Mouse (Mus musculus): Measurements from ENCODE around the gene Serf1. TPM values are rescaled to one million over a fixed set of nuclear protein-coding genes. Genes with fewer than 3 reads are reported as not detected.
A peak's percentile ranks its signal among the peaks of the same experiment; 100 is the strongest.
"Not testable (repeated sequence)": the region's sequence is repeated elsewhere in the genome, so short reads cannot be mapped to it uniquely, and the experiment has no call there.

The Serf1 gene
- polyA plus RNA-seq, 1 experiment from 2014 or later: 117 TPM

- H3K4me1 ChIP-seq: peaks cover 7% of the 10 kb centered on the region; the same call in 1 of the 2 replicates
- no peak overlapping the region for H3K27ac ChIP-seq
- 3% methylated on average over 10 of the region's 10 CpGs for WGBS
- H3K9ac ChIP-seq: peak overlapping the region; percentile 91
- peak overlapping the region; percentile 100 for H3K4me3 ChIP-seq
- H3K4me2 ChIP-seq: peak overlapping the region; percentile 73
- H3K27me3 ChIP-seq: no peaks in the 10 kb centered on the region
- peaks cover 26% of the 10 kb centered on the region for H3K36me3 ChIP-seq
- ATAC-seq (ENCODE audit: borderline replicate concordance, extremely low read depth, low FRiP score, low TSS enrichment): 0 out of 2 replicates have a peak, but pooled peaks have one; percentile 30
- H3K9me3 ChIP-seq: no peaks in the 10 kb centered on the region
Observed at GRCm38 (mm10) chr13:100125258-100125643, 17.4 kb downstream of the Serf1 start.

- Histone ChIP-seq H3K27me3 (no peaks in the 10 kb centered on the region), H3K27ac (no peak overlapping the region), H3K36me3 (peaks cover 20% of the 10 kb centered on the region), H3K4me1 (no peaks in the 10 kb centered on the region), H3K4me2 (no peak overlapping the region), H3K9ac (no peak overlapping the region), H3K9me3 (no peaks in the 10 kb centered on the region), H3K4me3 (no peak overlapping the region)
- WGBS: 75% methylated on average over 8 of the region's 8 CpGs
- ATAC-seq (ENCODE audit: borderline replicate concordance, extremely low read depth, low FRiP score, low TSS enrichment): no peak
Observed at GRCm38 (mm10) chr13:100141646-100142314, 34.0 kb downstream of the Serf1 start.

- 59% methylated on average over 1 of the region's 1 CpGs for WGBS
- no peak for ATAC-seq (ENCODE audit: borderline replicate concordance, extremely low read depth, low FRiP score, low TSS enrichment)
- H3K4me1 ChIP-seq: no peaks in the 10 kb centered on the region
- no peaks in the 10 kb centered on the region for H3K36me3 ChIP-seq
- no peaks in the 10 kb centered on the region for H3K27me3 ChIP-seq
- H3K27ac ChIP-seq: no peak overlapping the region
- H3K4me3 ChIP-seq: no peak overlapping the region
- H3K9ac ChIP-seq: no peak overlapping the region
- no peaks in the 10 kb centered on the region for H3K9me3 ChIP-seq
- H3K4me2 ChIP-seq: no peak overlapping the region
Observed at GRCm38 (mm10) chr13:100152659-100153058, 44.8 kb downstream of the Serf1 start.

- WGBS: 85% methylated on average over 3 of the region's 3 CpGs
- Histone ChIP-seq H3K36me3 (no peaks in the 10 kb centered on the region), H3K4me1 (no peaks in the 10 kb centered on the region), H3K27me3 (no peaks in the 10 kb centered on the region), H3K9ac (no peak overlapping the region), H3K4me2 (no peak overlapping the region), H3K4me3 (no peak overlapping the region), H3K9me3 (no peaks in the 10 kb centered on the region), H3K27ac (no peak overlapping the region)
- ATAC-seq (ENCODE audit: borderline replicate concordance, extremely low read depth, low FRiP score, low TSS enrichment): no peak
Observed at GRCm38 (mm10) chr13:100156624-100157023, 48.8 kb downstream of the Serf1 start.

GRCm38 (mm10) chr13:100161171-100161870 lies 53.5 kb downstream of the Serf1 start:
- not testable (repeated sequence) for H3K27ac ChIP-seq; H3K27me3 ChIP-seq; ATAC-seq (ENCODE audit: borderline replicate concordance, extremely low read depth, low FRiP score, low TSS enrichment); H3K4me1 ChIP-seq; H3K9ac ChIP-seq; H3K9me3 ChIP-seq; H3K4me3 ChIP-seq; H3K4me2 ChIP-seq; H3K36me3 ChIP-seq
- 78% methylated on average over 11 of the region's 11 CpGs for WGBS

- H3K9ac ChIP-seq; ATAC-seq (ENCODE audit: borderline replicate concordance, extremely low read depth, low FRiP score, low TSS enrichment); H3K27ac ChIP-seq; H3K4me3 ChIP-seq; H3K4me2 ChIP-seq; H3K27me3 ChIP-seq; H3K9me3 ChIP-seq; H3K4me1 ChIP-seq; H3K36me3 ChIP-seq: not testable (repeated sequence)
Observed at GRCm38 (mm10) chr13:100162467-100162866, 54.7 kb downstream of the Serf1 start.

Other genes starting within 250 kb of the Serf1 start
- 0.74 and 1.5 TPM in 2 replicates for gene Cartpt, start 206.9 kb upstream of the Serf1 start, polyA plus RNA-seq (2015; fragmentation: Nextera tagmentation; extraction: Ambion mirVana)
- 48.0 and 48.9 TPM in 2 replicates for gene Mccc2, start 92.4 kb upstream of the Serf1 start, polyA plus RNA-seq (2015; fragmentation: Nextera tagmentation; extraction: Ambion mirVana)
- 31.1 and 32.0 TPM in 2 replicates for gene Bdp1, start 3.9 kb upstream of the Serf1 start, polyA plus RNA-seq (2015; fragmentation: Nextera tagmentation; extraction: Ambion mirVana)
- 42.1 and 43.7 TPM in 2 replicates for gene Smn1, start 16.8 kb downstream of the Serf1 start, polyA plus RNA-seq (2015; fragmentation: Nextera tagmentation; extraction: Ambion mirVana)
- gene Naip2, start 94.1 kb downstream of the Serf1 start, polyA plus RNA-seq (2015; fragmentation: Nextera tagmentation; extraction: Ambion mirVana): 0.36 and 0.60 TPM in 2 replicates
- gene Naip5, start 138.3 kb downstream of the Serf1 start, polyA plus RNA-seq (2015; fragmentation: Nextera tagmentation; extraction: Ambion mirVana): 0.21 and 0.36 TPM in 2 replicates
- 0.20 and 0.25 TPM in 2 replicates for gene Naip6, start 209.7 kb downstream of the Serf1 start, polyA plus RNA-seq (2015; fragmentation: Nextera tagmentation; extraction: Ambion mirVana)